Mouse (Mus musculus) Patski (cell line): ENCODE data around the gene Mrpl47. TPM values are rescaled to one million over a fixed set of nuclear protein-coding genes. Genes with fewer than 3 reads are reported as not detected.

Experiments
- ATAC-seq: fragments of 100-300 bp; one replicate; pipeline ENCODE4 v1.8.0; 2021
- CTCF ChIA-PET: fragments of 350-600 bp; sonication (Branson Sonifier 250); formaldehyde crosslinking; loops from one replicate; lab custom pipeline; 2022; ENCODE audit warnings: inconsistent platforms; lab: Charles Lee
- POLR2A ChIA-PET: fragments of 350-600 bp; sonication (Branson Sonifier 250); formaldehyde crosslinking; loops from one replicate; lab custom pipeline; 2022; ENCODE audit warnings: antibody characterized with exemption, inconsistent platforms; lab: Charles Lee
- DNase-seq: peaks from one replicate; pipeline ENCODE4 v3.0.0-alpha.2; 2011; ENCODE audit warnings: low read depth, low spot score
- H3K27me3 ChIP-seq: fragments of 371-371 bp; one replicate; pipeline ENCODE4 v1.5.1; 2021
- CTCF ChIP-seq: fragments of 100-300 bp; IDR thresholded peaks from one replicate; pipeline ENCODE4 v1.5.1; 2021
- in situ Hi-C: fragments of 300-500 bp; cut with MboI; formaldehyde crosslinking; loops from 3 replicates; pipeline ENCODE4 v1.11.1; 2018; ENCODE audit warnings: low pct_unique_long_range_greater_than_20kb, mixed read lengths
- polyA plus RNA-seq: library from polyadenylated mRNA; unstranded; gene quantifications from one replicate; pipeline ENCODE4 v1.2.3, GENCODE M21; 2021

Gene Mrpl47
- polyA plus RNA-seq, 1 experiment from 2014 or later = 43.5 TPM

DNA sequence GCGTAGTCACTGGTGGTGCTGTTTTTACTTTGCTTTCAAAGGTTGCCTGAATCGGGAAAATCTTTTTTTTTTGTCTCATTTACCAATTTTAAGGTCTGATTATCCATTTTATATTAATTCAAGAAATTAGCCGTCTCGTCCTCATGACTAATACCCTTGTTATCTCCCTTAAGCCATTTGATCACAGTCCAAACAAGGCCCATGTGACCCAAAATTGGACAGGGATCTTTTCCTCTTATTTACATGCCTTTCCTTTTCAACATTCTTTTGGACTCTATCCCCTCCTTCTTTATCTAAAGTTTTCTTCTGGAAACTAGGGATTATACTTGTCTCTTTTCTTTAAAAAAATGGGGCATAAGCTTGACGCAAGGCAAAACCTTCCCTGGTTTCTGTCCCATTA is 45.6 kb downstream of the Mrpl47 start:
- ATAC-seq = no peak
- in situ Hi-C loops = loop anchor here (10.0 kb wide), 1 partner anchor 367 kb away; no protein-coding TSS in a partner anchor
- no peak for TF ChIP-seq CTCF
- DNase-seq = no peak
- peaks cover 26% of the 10 kb centered on the region for H3K27me3 ChIP-seq
- CTCF ChIA-PET = interaction anchor here (1.7 kb wide), 1 partner anchor 86 kb away, joined by 3 read pairs; no protein-coding TSS in a partner anchor
- POLR2A ChIA-PET = no interaction called here

DNA sequence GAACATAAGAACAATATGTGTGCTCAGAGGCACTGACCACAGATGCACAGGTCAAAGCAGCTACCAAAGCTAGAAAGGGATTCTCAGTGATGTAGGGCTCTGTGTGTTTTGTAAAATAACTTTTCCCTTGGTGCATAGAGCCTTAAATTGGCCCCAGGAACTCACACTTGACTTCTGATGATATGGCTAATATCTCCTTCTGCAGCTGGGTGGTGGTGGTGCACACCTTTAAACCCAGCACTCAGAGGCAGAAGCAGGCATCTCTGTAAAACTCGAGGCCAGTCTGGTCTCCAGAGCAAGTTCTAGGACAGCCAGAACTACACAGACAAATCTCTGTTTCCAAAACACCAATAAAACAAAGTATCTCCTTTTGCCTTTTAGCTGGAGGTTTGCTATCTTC is 46.5 kb downstream of the Mrpl47 start:
- POLR2A ChIA-PET = no interaction called here
- in situ Hi-C loops = loop anchor here (10.0 kb wide), 1 partner anchor 366 kb away; no protein-coding TSS in a partner anchor
- peaks cover 28% of the 10 kb centered on the region for H3K27me3 ChIP-seq
- no peak for DNase-seq
- CTCF ChIA-PET = no interaction called here
- TF ChIP-seq CTCF = no peak
- no peak for ATAC-seq

DNA sequence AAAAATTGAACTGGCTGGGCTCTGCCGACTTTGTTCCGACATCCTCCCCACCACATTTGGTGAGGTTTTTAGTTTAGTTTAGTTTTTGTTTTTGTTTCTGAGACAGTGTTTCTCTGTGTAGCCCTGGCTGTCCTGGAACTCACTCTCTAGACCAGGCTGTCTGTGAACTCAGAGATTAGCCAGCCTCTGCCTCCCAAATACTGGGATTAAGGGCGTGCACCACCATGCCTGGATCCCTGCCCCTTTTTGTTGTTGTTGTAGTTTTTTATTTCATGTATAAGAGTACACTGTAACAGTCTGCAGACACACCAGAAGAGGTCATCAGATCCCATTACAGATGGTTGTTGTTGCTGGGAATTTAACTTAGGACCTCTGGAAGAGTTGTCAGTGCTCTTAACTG is 47.4 kb downstream of the Mrpl47 start:
- CTCF ChIA-PET = no interaction called here
- no peak for ATAC-seq

DNA sequence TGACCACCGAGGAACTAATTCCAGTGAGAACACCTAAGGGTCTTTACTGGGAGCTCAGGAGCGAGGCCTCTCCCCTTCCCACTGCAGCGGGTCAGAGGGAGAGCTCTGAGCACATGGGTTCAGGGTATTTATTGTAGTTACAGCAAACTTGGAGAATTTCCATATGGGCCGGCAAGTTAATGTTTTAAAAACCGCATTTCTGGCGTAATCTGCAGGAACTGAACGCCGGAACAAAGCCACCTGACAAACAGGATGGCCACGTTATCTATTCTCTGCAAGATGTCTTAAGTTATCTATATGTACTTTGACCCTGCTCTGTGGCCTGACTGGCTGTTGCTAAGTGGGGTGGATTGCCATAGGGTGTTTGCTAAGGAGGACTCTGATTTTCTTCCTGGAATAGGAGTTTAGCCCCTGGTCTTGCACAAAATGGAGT is 47.8 kb downstream of the Mrpl47 start:
- POLR2A ChIA-PET = no interaction called here
- H3K27me3 ChIP-seq = peaks cover 28% of the 10 kb centered on the region
- CTCF ChIA-PET = no interaction called here
- TF ChIP-seq CTCF = no peak
- ATAC-seq = no peak
- DNase-seq = no peak
- in situ Hi-C loops = no loop called here

More for the DNA sequence above, 47.4 kb downstream of the Mrpl47 start:
- no peak for TF ChIP-seq CTCF
- in situ Hi-C loops = loop anchor here (10.0 kb wide), 1 partner anchor 365 kb away; no protein-coding TSS in a partner anchor
- DNase-seq = no peak
- peaks cover 27% of the 10 kb centered on the region for H3K27me3 ChIP-seq
- POLR2A ChIA-PET = no interaction called here

DNA sequence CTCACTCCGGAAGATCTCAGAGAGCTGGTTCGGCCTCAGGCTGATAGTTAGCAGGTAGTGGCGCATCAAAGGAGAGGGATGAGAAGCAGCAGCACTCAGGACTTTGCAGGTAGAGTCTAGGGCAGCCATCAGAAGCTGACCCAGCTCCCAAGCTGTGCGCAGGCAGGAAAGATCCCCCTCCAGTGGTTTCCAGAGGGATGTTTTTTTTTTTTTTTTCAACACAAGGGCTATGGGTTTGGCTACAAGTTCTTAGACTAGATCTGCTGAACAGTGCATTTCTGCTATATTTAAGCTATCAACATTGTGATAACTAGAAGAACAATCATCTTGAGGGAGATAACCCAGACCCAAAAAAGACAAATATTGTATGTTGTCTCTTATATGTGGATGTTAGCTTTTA is 50.2 kb downstream of the Mrpl47 start:
- DNase-seq = no peak
- POLR2A ChIA-PET = no interaction called here

DNA sequence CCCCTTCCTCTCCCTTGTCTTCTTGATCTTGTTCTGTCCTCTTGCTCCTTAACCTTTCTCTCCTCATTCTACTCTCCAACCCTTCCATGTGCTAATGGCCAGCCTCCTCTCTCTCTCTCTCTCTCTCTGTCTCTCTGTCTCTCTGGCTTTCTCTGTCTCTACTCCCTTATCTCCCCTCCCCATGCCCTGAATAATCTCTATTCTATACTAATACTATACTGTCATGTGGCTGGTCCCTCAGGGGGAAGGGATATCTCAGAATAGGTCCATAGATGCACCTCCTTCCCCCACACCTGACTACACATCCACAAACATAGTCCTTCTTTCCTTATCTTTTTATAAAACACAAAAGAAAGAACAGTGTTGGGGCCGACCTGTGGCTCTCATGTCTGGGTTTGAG is 50.9 kb downstream of the Mrpl47 start:
- ChIA-PET CTCF (interaction anchor here (1.9 kb wide), 1 partner anchor 64 kb away, joined by 4 read pairs; no protein-coding TSS in a partner anchor), POLR2A (no interaction called here)
- H3K27me3 ChIP-seq = peaks cover 42% of the 10 kb centered on the region
- in situ Hi-C loops = no loop called here
- no peak for DNase-seq
- no peak for ATAC-seq
- TF ChIP-seq CTCF = no peak

More for the DNA sequence above, 50.2 kb downstream of the Mrpl47 start:
- H3K27me3 ChIP-seq = peaks cover 39% of the 10 kb centered on the region
- no peak for TF ChIP-seq CTCF
- ATAC-seq = no peak
- in situ Hi-C loops = no loop called here
- CTCF ChIA-PET = interaction anchor here (1.9 kb wide), 1 partner anchor 65 kb away, joined by 4 read pairs; no protein-coding TSS in a partner anchor

DNA sequence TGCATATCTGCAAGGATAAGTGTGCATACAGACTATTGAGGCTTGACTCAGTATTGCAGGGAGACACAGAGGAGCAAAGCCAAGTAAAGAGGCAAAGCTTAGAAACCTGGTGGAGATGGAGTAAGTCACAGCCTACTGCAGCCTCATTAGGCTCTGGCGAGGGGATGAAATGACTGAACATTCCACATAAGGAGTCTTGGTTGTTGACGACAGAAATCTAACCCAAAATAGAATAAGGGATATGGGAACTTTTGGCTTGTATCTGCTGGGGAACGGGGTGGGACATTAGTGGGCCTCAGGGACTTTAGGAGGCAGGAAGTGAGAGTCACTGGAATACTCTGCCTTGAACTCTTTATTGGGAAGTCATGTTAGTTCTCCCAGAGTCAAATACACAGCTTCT is 52.8 kb downstream of the Mrpl47 start:
- no peak for DNase-seq
- in situ Hi-C loops = no loop called here
- ChIA-PET POLR2A (no interaction called here), CTCF (no interaction called here)
- no peak for TF ChIP-seq CTCF
- ATAC-seq = no peak
- peaks cover 45% of the 10 kb centered on the region for H3K27me3 ChIP-seq

DNA sequence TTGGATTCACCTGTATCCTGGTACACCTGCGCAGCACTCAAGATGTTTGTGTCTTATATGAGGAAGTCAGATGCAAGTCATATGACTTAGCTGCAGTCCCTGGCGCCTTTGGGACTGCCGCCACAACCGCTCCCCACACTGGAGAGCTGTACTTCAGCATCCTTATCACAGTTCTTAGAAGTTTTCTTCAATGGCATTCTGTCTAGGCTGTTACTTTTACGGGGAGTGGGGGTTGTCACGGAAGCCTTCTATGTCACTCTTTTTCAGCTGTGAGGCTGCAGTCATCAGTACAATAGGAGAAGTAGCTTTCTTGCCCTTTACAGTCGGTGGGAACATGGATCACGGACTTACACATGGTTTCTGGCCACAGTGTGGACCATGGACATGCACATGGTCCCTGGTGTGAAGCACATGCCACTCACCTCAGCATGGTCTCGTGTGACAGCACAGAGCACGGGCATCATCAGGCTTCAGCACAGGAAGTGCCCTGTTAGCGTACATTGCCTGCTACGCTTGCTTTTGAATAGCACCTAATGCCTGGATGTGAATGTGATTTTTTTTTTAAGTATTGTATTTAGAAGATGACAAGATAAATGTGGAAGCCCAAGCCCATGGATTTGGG is 54.4 kb downstream of the Mrpl47 start:
- no peak for TF ChIP-seq CTCF
- no peak for ATAC-seq
- CTCF ChIA-PET = no interaction called here
- POLR2A ChIA-PET = no interaction called here
- in situ Hi-C loops = no loop called here
- DNase-seq = no peak
- H3K27me3 ChIP-seq = peaks cover 48% of the 10 kb centered on the region

DNA sequence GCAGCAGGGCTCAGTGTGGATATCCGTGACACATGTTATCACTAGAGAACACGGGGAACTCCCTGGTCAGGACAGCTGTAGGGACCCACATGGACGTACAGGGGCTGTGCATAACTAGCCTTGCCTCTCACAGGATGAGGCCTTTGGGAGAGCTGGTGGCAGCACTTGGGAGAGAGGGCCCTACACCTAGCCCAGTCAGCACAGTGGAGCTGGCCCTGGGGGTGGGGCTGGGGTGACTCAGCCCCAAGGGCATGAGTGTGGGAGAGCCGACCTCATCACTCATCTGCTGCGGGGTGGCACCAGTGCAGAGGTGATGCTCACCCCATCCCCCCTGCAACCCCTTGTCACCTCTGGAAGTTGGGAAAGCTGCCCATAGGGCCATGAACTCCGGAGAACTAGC is 61.0 kb downstream of the Mrpl47 start:
- no peak for DNase-seq
- POLR2A ChIA-PET = no interaction called here

More for the DNA sequence above, 61.0 kb downstream of the Mrpl47 start:
- CTCF ChIA-PET = no interaction called here
- H3K27me3 ChIP-seq = peaks cover 8% of the 10 kb centered on the region
- TF ChIP-seq CTCF = no peak
- no peak for ATAC-seq
- in situ Hi-C loops = no loop called here

Other genes with a start within 250 kb of the Mrpl47 start
- gene Kcnmb3, start 245.4 kb downstream of the Mrpl47 start, polyA plus RNA-seq = not detected
- 69.7 TPM for gene Zfp639, start 227.3 kb downstream of the Mrpl47 start, polyA plus RNA-seq
- 155 TPM for gene Mfn1, start 208.1 kb downstream of the Mrpl47 start, polyA plus RNA-seq
- gene Gnb4, start 121.0 kb downstream of the Mrpl47 start, polyA plus RNA-seq = 0.94 TPM
- gene Actl6a, start 31.3 kb downstream of the Mrpl47 start, polyA plus RNA-seq = 105 TPM
- gene Ndufb5, start 615 bp downstream of the Mrpl47 start, polyA plus RNA-seq = 385 TPM
- 0.10 TPM for gene Usp13, start 79.9 kb upstream of the Mrpl47 start, polyA plus RNA-seq